Mouse (Mus musculus) ovary, adult 18-20 months (tissue): ENCODE results near the gene Sh3gl1.
A peak's percentile ranks its signal among the peaks of the same experiment; 100 is the strongest.
"Not testable (repeated sequence)": the region's sequence is repeated elsewhere in the genome, so short reads cannot be mapped to it uniquely, and the experiment has no call there.

Experiments
- DNase-seq: peaks from one replicate; pipeline ENCODE4 v3.0.0; 2022; ENCODE audit warnings: low spot score, mixed read lengths

Gene Sh3gl1

DNA sequence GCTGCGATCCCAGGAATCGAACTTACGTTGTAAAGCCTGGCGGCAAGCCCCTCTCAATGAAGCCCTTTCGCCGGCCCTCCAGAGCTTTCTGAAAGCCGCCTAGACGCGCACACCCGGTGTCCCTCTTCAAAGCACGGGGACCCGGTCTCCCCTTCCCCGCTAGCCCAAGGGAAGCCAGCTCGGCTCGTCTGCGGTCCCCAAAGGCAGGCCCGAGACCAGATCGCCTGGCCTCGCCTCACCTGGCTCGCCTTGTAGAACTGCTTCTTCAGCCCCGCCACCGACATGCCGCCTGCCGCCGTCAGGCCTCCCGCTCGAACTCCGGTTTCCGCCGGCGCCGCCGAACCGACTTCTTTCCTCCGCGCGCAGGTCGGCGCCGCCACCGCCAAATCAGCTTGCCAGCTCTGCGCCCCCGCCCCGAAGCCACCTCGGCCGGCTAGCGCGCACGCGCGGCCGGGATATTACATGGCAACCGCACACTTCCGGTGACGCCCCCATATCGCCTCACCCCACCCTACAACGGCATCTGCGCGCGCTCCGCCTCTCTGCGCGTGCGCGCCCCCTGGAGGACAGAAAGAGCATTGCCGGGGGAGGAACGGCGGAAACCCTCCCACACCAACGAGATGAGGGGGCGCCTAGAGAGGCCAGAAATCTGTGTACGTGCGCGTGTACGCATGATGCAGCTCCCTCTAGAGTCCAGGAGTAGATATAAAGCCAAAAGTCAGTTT lies at the start of gene Sh3gl1:
Gene Sh3gl1, minus strand, starts transcription at position 460 of the 725 bp plus-strand sequence.
- peak; percentile 98 for DNase-seq

DNA sequence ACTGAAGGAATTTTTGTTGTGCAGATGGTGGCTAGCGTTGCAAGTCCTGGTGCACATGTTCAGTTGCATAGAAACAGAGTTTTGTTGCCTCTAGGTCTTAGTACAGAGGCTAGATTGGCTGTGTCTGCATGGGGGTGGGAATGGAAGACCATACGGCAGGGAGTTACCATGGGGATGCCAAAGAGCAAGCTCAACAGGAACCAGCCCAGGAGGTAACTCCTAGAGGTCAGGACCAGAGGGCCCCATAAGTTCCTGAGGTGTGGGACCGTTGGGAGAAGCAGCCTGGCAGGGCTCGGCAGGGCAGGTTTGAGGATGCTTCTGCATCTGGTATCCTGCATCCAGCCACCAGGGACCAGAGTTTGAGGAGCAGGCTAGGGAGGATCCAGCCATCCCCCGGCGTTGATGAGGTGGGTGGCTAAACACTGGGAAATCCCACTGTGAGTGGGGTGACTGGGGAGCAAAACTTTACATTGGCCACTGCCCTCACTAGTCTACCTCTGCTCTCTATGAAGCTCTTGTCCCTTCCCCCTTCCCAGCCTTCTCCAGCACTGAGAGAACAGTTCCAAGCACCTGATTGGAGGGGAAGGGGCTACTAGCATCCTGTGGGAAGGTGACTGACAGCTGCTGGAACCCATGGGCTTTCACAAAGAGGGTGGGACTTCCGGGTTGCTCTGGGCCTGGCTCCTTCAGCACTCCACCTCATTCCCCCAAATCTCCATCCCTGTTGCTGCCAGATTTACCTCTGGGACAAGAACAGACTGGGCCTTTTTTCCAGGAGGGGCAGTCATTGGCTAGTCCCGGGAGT lies 44.5 kb upstream of the Sh3gl1 start:
- no peak for DNase-seq

DNA sequence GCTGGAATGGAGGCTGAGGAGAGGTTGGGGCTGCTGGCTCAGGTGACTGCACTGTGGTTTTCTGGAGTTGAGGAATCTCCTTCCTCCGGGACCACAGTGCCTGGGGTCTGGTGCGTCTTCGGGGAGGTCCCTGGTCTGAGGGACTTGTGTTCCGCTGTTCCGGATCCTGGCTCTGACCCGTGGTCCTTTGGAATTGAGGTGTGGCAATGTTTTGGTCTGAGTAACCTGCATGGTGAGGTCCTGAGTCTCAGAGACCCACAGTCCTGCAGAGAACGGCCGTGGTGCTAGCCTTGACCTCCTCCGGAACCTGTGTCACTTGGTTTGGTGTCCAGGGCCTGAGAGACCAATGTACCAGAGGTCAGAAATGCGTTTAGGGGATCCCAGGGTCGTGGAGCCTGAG lies 43.5 kb upstream of the Sh3gl1 start:
- DNase-seq = no peak

DNA sequence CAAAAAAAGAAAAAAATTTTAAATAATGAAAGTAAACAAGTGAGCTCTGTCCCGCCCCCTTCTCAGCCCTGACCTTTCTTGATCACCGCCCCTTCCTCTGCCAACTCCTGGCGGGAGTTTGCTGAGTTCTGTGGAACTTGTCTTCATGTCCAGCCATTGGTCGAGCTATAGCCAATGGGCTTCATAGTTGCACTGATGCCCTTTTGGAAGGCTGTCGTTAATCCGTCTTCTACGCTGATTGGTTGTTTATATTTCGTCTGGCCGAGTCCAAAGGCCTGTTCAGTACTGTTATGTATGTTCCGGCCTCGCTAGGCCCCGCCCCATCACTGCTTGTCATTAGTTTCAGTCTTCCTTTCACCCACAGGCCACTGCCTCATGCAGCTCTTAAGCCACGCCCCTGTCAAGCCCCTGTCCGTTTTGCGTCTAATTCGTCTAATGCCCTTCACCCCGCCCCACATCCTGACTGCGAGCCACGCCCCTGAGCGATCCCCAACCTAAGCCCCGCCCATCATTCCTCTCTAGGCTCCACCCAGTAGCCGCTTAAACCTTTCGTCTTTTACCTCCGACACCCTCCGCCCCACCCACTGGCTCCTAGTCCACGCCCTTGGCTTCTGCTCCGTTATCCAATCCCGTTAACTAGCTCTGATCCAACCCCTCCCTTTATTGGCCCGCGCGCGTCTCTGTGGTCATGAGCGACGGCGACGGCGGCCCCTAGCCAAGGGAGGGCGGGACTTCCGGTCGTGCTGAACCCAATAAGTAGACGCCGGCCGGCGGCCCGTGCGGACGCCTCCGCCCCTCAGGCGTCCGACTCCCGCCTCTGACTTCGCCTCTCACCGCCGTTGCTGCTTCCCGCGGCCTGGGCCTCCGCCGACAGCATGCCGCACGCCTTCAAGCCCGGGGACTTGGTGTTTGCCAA lies 42.7 kb upstream of the Sh3gl1 start, which contains the start of gene Hdgfl2:
Gene Hdgfl2, plus strand, starts transcription at position 755 of the 916 bp plus-strand sequence.
- peak; percentile 100 for DNase-seq

DNA sequence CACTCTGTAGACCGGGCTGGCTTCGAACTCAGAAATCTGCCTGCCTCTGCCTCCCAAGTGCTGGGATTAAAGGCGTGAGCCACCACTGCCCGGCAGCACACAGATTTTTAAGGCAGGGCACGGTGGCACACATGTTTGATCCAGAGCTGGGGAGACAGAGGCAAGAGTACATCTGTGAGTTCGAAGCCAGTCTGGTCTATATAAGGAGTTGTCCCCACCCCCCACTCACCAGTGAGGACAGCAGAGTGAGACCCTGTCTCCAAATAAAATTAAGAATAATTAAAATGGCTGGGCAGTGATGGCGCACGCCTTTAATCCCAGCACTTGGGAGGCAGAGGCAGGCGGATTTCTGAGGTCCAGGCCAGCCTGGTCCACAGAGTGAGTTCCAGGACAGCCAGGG lies 41.9 kb upstream of the Sh3gl1 start:
- DNase-seq = not testable (repeated sequence)

DNA sequence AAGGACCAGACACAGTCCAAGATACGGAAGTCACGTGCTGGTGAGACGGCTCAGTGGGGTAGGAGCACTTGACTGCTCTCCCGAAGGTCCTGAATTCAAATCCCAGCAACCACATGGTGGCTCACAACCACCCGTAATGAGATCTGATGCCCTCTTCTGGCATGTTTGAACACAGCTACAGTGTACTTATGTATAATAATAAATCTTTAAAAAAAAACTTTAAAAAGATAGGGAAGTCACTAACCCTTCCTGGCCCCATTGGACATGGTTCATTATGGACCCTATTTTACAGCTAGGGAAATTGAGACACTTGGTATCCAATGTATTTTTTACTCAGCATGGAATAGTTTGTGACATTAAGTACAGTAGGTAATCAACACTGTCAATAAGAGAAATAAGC lies 41.1 kb upstream of the Sh3gl1 start:
- no peak for DNase-seq

DNA sequence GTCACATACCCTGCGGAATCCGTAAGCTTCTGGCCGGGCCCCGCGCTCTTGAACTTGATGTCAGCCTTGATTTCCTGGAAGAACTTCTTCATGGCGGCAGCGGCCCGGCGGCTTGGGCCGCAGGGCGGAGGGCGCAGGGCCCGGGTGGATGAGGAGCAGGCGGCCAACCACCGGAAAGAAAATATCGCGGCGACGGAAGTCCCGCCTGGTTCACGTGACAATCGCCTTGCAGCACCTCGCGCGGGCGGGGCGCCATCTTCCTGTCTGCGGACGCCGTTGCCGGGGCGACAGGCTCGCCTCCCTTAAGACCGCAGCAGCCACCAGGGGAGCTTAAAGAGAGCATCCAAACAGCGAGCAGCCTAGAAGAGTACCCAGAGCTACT lies 38.4 kb upstream of the Sh3gl1 start, which contains the start of gene Ubxn6:
Gene Ubxn6, minus strand, starts transcription at position 202 of the 382 bp plus-strand sequence.
- DNase-seq = peak; percentile 95

DNA sequence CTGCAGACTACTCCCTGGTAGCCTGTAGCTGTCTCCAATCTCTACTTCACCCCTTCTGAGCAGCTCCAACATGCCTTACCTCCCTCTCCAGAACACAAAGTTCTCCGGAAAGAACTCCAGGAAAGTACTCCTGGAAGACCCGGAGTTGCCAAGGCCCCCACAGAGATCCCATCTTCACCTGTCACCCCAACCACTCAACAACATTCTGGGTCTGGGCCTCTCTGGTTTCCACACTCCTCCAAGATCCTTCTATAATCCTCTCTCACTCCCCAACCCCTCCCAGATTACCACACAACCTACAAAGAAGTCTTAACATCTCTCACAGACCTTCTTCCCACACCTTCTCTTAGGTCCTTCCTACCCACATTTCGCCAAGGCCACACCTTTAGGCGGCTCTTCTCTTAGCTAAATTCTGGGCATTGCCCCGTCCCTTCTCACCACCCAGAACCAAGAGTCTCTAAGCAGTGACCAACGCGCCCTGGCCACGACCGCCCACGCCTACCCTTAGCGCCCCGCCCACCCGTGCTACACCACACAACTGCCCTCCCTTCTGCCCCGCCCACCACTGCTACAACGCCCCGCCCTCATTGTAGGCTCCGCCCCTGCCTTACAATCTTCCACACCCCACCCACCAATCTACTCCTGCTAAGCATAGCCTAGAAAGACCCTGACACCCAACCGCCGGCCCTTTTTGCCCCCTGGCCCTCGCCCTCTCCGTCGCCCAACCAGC lies 37.8 kb upstream of the Sh3gl1 start:
- peak; percentile 80 for DNase-seq

DNA sequence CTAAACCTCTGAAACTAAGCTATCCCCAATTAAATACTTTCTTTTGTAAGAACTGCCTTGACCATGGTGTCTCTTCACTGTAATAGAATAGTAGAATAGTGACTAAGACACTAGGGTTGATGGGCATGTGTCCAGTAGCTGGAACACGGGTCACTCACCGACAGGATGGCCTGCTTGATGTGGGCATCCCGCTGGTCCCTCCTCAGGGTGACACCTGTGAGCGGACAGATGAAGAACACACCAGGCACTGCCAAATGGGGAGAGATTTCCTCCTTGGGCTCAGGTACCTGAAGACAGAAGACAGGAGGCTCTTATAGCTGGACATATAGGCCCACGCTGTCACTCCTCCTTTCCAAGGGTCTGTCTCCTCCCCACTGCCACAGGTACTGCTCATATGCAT lies 35.8 kb upstream of the Sh3gl1 start:
- DNase-seq = no peak

DNA sequence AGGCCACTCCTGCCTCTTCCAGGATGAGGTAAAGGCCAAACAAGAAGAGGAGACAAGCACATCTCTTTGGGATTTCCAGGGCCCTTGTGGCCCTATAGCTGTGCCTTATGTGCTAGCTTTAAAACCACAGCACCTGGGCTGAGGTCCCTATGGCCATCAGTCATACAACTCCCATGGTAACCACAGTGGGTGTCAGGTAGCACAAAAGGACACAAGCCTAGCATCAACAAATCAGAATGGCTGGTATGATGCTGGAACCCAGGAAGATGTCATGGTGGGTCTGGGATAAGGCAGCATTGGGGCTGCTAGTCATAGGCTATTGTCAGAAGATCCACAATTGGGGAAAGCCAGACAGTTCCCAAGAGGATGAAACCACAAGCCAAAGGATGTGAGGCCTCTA lies 34.7 kb upstream of the Sh3gl1 start:
- DNase-seq = no peak

DNA sequence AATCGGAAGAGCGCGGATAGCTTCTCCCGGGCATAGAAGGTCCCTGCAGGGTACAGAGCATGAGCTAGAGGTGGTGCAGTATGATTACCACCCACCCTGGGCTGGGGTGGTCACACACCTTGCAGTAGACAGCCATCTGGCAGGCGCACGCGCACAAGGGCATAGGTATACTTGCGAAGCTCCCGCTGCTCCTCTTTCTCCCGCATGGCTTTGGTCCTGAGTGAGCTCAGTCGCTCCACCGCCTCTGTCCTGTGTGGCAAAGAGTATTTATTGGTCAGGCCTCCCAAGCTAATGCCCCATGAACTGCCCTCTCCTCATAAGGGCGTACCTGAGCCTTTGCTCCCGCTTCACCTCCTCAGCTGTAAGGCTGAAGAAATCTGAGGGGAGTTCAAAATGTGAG lies 32.6 kb upstream of the Sh3gl1 start:
- DNase-seq = no peak

DNA sequence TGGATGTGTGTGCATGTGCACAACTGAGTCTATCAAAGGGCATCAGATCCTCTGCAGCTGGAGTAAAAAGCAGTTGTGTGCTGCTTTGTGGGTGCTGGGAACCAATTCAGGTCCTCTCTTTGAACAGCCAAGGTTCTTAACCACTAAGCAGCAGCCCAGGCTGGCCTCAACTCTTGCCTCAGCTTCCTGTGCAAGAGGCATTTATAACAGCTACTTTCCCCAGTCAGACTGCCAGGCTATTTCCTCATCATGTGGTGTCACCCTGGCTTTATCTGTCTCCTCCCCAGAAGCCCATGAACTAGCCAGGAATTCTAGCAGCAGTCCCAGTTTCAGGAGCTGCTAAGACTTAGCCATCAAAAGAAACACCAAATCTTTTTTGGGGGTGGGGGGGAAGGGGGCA lies 30.0 kb upstream of the Sh3gl1 start:
- DNase-seq = no peak

DNA sequence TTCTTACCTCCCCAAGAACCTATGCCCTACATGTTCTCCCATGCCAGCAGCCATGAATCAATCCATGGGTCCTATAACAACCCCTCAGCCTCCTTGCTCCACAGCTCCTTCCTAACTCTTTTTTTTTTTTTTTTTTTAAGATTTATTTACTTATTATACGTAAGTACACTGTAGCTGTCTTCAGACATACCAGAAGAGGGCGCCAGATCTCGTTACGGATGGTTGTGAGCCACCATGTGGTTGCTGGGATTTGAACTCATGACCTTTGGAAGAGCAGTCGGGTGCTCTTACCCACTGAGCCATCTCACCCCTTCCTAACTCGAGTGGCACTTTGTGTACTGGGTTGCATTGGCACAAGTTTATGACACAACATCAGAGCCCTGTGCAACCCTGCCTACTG lies 29.3 kb upstream of the Sh3gl1 start:
- not testable (repeated sequence) for DNase-seq

DNA sequence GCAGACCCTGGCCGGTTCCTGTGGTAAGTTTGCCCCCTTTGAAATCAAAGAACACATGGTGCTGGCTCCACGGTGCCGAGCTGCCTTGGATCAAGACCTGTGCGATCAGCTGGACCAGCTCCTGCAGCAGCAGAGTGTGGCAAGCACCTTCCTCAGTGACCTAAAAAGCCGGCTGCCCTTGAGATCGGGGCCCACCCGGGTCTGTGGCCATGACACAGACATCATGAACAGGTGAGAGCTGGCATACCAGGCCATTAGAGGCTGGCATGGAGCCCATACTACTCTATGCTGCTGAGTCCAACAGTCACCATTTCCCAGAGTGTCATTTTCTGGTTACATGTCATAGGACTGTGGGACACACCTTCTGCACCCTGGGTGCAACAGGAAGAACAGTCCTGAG lies 25.6 kb upstream of the Sh3gl1 start:
- DNase-seq = no peak

DNA sequence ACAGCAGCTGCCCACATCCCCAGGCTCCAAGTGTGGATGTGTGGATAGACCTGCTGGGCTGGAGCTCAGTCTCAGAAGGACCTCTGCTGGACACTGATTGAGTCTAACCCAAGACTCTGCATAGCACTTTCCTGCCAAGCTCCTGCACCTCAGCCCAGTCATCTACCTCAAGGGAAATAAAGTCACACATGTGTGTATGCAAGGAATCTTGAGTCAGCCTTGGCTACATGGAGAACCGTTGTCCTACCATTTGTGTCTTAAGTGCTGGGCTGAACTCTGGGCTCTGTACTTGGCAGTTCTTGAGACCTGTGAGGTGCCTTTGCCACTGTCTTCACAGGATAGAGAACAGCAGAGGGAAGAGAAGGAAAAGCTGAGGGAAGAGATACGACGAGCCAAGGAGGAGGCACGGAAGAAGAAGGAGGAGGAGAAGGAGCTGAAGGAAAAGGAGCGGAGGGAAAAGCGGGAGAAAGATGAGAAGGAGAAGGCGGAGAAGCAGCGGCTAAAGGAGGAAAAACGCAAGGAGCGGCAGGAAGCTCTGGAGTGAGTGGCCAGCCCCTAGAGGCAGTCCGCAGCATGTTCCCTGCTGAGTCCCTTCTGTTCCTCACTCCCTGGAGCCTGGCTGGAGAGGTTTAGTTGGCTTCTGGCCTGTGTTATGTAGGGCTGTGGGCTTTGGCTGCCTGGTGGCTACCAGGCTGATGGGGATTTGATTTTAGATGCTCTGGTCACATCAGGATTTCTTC lies 21.1 kb upstream of the Sh3gl1 start:
- DNase-seq = no peak

DNA sequence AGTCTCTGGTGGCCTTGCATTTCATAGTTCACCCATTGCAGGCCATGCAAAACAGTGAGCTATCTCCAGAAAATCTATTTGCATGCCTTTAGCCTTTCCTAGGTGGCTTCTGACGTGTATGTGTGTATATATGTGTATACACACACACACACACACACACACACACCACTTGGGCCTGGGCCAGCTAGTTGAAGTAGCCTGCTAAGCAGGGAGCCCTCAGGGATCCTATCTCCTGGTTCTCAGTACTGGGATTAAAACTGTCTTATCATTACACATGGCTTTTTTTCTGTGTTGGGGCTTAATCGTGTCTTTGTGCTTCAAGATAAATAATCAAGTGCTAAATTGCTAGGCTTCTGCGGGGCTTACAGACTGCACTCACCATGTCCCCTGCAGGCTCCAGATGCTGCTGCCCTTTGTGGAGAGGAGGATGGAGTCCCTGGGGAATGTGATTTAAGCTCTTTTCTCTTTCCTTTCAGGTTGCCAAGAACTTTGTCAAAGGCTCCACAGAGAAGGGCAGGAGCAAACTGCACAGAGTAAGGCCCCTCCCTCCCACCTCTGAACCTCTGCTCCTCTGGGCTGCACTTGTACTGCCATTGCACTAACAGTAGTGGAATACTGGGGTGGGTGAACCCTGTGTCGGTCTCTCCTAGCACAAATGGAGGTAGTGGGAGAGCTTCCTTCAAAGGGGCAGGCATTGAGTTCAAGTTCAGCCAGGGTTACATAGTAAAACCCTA lies 19.7 kb upstream of the Sh3gl1 start:
- DNase-seq = no peak

DNA sequence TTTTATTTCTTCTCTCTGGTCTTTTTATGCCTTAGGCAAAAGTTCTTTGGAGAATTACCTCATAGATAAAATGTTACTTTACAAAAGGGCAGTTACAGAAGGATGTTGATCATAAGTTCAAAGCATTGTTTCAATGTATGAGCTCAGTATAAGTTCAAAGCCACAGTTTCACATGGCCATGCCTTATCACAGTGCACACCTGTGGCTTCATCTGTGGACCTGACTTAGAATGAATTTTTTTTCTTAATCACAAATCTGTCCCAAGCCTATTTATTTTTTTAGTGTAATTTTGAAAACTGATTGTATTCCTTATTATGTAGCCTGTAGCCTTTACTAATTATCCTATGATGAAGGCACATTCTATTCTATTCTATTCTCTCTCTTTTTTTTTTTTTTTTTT lies 18.5 kb upstream of the Sh3gl1 start:
- DNase-seq = no peak

DNA sequence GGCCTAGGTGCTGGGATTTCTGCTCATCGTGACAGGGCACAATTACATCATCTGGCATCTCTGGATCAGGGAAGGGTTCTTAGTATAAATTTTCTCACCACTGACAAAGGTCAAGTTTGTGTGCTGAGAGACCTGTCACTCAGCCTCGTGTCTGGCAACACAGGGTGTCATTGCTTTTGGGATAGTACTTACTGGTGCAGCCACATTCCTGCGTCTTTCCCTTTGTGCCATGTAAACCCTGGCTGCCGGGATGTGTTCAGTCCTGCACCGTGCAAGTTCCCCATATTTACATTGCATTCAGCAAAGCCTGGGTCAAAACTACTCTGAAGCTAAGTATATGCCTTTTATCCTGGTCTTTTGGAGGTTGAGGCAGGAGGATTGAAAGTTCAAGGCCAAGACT lies 14.9 kb upstream of the Sh3gl1 start:
- DNase-seq = no peak

DNA sequence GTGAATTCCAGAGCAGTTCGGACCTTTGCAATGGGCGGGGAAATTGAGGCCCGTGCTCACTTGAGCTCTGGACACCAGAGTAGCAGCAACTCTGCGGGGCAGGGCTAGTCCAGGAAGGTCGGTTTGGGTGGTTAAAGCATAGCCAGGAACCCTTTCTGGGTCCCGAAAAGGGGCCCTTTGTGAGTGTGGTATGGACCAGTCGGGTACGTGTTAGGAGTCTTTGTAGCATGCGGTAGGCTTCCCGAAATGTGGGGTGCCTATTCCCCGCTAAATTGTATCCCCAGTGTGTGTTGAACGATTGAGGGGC lies 4.4 kb upstream of the Sh3gl1 start:
- no peak for DNase-seq
